Mouse (Mus musculus): ENCODE data around the gene Polg2. TPM values are rescaled to one million over a fixed set of nuclear protein-coding genes. Genes with fewer than 3 reads are reported as not detected.
"Not testable (repeated sequence)": the region's sequence is repeated elsewhere in the genome, so short reads cannot be mapped to it uniquely, and the experiment has no call there.

The Polg2 gene
- polyA plus RNA-seq, 1 experiment from 2014 or later = 12.6 TPM

- Histone ChIP-seq H3K27me3 (replicated peaks; ENCODE audit: control insufficient read depth, insufficient read depth, low read length) (no peaks in the 10 kb centered on the region), H3K4me1 (ENCODE audit: control insufficient read depth, insufficient read depth, low read length) (no peaks in the 10 kb centered on the region), H3K9ac (ENCODE audit: low read depth, low read length) (no peak overlapping the region), H3K4me2 (ENCODE audit: low read depth, low read length) (no peak overlapping the region), H3K27ac (ENCODE audit: low read length) (no peak overlapping the region), H3K36me3 (ENCODE audit: control insufficient read depth, insufficient read depth, low read length) (no peaks in the 10 kb centered on the region), H3K9me3 (ENCODE audit: control insufficient read depth, low read length) (no peaks in the 10 kb centered on the region), H3K4me3 (ENCODE audit: low read length) (no peak overlapping the region)
- ATAC-seq = no peak
- 62% methylated on average over 6 of the region's 6 CpGs for WGBS
Measured at GRCm38 (mm10) chr11:106741232-106741631, 38.1 kb downstream of the Polg2 start.

- not testable (repeated sequence) for ATAC-seq; H3K9me3 ChIP-seq (ENCODE audit: control insufficient read depth, low read length); H3K27ac ChIP-seq (ENCODE audit: low read length); H3K36me3 ChIP-seq (ENCODE audit: control insufficient read depth, insufficient read depth, low read length); H3K4me1 ChIP-seq (ENCODE audit: control insufficient read depth, insufficient read depth, low read length); H3K27me3 ChIP-seq (replicated peaks; ENCODE audit: control insufficient read depth, insufficient read depth, low read length); H3K4me3 ChIP-seq (ENCODE audit: low read length); H3K9ac ChIP-seq (ENCODE audit: low read depth, low read length); H3K4me2 ChIP-seq (ENCODE audit: low read depth, low read length)
- 94% methylated on average over 7 of the region's 8 CpGs for WGBS
Measured at GRCm38 (mm10) chr11:106740724-106741123, 38.6 kb downstream of the Polg2 start.

- Histone ChIP-seq H3K27me3 (replicated peaks; ENCODE audit: control insufficient read depth, insufficient read depth, low read length) (no peaks in the 10 kb centered on the region), H3K9ac (ENCODE audit: low read depth, low read length) (no peak overlapping the region), H3K4me3 (ENCODE audit: low read length) (no peak overlapping the region), H3K27ac (ENCODE audit: low read length) (no peak overlapping the region), H3K9me3 (ENCODE audit: control insufficient read depth, low read length) (no peaks in the 10 kb centered on the region), H3K4me2 (ENCODE audit: low read depth, low read length) (no peak overlapping the region), H3K36me3 (ENCODE audit: control insufficient read depth, insufficient read depth, low read length) (no peaks in the 10 kb centered on the region), H3K4me1 (ENCODE audit: control insufficient read depth, insufficient read depth, low read length) (no peaks in the 10 kb centered on the region)
- WGBS = 94% methylated on average over 2 of the region's 2 CpGs
- ATAC-seq = no peak
Measured at GRCm38 (mm10) chr11:106739116-106739515, 40.2 kb downstream of the Polg2 start.

- Histone ChIP-seq H3K4me3 (ENCODE audit: low read length) (no peak overlapping the region), H3K27ac (ENCODE audit: low read length) (0 out of 2 replicates have a peak overlapping the region, but pooled peaks have one; percentile 31), H3K4me1 (ENCODE audit: control insufficient read depth, insufficient read depth, low read length) (no peaks in the 10 kb centered on the region), H3K27me3 (replicated peaks; ENCODE audit: control insufficient read depth, insufficient read depth, low read length) (no peaks in the 10 kb centered on the region), H3K36me3 (ENCODE audit: control insufficient read depth, insufficient read depth, low read length) (no peaks in the 10 kb centered on the region), H3K9ac (ENCODE audit: low read depth, low read length) (no peak overlapping the region), H3K9me3 (ENCODE audit: control insufficient read depth, low read length) (no peaks in the 10 kb centered on the region), H3K4me2 (ENCODE audit: low read depth, low read length) (no peak overlapping the region)
- 38% methylated on average over 12 of the region's 12 CpGs for WGBS
- peak; percentile 60; the same call in 1 of the 2 replicates for ATAC-seq
Measured at GRCm38 (mm10) chr11:106737178-106737621, 42.1 kb downstream of the Polg2 start.

GRCm38 (mm10) chr11:106736614-106737013, 42.7 kb downstream of the Polg2 start:
- no peaks in the 10 kb centered on the region for H3K4me1 ChIP-seq (ENCODE audit: control insufficient read depth, insufficient read depth, low read length)
- no peaks in the 10 kb centered on the region for H3K36me3 ChIP-seq (ENCODE audit: control insufficient read depth, insufficient read depth, low read length)
- WGBS = 67% methylated on average over 3 of the region's 3 CpGs
- no peaks in the 10 kb centered on the region for H3K27me3 ChIP-seq (replicated peaks; ENCODE audit: control insufficient read depth, insufficient read depth, low read length)
- H3K4me2 ChIP-seq (ENCODE audit: low read depth, low read length) = no peak overlapping the region
- H3K9me3 ChIP-seq (ENCODE audit: control insufficient read depth, low read length) = no peaks in the 10 kb centered on the region
- H3K27ac ChIP-seq (ENCODE audit: low read length) = 0 out of 2 replicates have a peak overlapping the region, but pooled peaks have one; percentile 31
- ATAC-seq = no peak
- H3K4me3 ChIP-seq (ENCODE audit: low read length) = no peak overlapping the region
- H3K9ac ChIP-seq (ENCODE audit: low read depth, low read length) = no peak overlapping the region

GRCm38 (mm10) chr11:106730714-106731113, 48.6 kb downstream of the Polg2 start:
- Histone ChIP-seq H3K4me3 (ENCODE audit: low read length) (no peak overlapping the region), H3K27ac (ENCODE audit: low read length) (peak overlapping the region; percentile 33; the same call in 1 of the 2 replicates)
- peak; percentile 64 for ATAC-seq

GRCm38 (mm10) chr11:106729656-106730055, 49.7 kb downstream of the Polg2 start:
- WGBS = 96% methylated on average over 1 of the region's 1 CpGs
- Histone ChIP-seq H3K4me2 (ENCODE audit: low read depth, low read length) (no peak overlapping the region), H3K9ac (ENCODE audit: low read depth, low read length) (no peak overlapping the region), H3K27me3 (replicated peaks; ENCODE audit: control insufficient read depth, insufficient read depth, low read length) (no peaks in the 10 kb centered on the region), H3K36me3 (ENCODE audit: control insufficient read depth, insufficient read depth, low read length) (no peaks in the 10 kb centered on the region), H3K4me3 (ENCODE audit: low read length) (no peak overlapping the region), H3K4me1 (ENCODE audit: control insufficient read depth, insufficient read depth, low read length) (peaks cover 13% of the 10 kb centered on the region), H3K27ac (ENCODE audit: low read length) (no peak overlapping the region), H3K9me3 (ENCODE audit: control insufficient read depth, low read length) (no peaks in the 10 kb centered on the region)
- ATAC-seq = no peak

More at GRCm38 (mm10) chr11:106730714-106731113, 48.6 kb downstream of the Polg2 start:
- no peak overlapping the region for H3K4me2 ChIP-seq (ENCODE audit: low read depth, low read length)
- WGBS = 24% methylated on average over 4 of the region's 4 CpGs
- H3K27me3 ChIP-seq (replicated peaks; ENCODE audit: control insufficient read depth, insufficient read depth, low read length) = no peaks in the 10 kb centered on the region
- H3K36me3 ChIP-seq (ENCODE audit: control insufficient read depth, insufficient read depth, low read length) = no peaks in the 10 kb centered on the region
- no peaks in the 10 kb centered on the region for H3K9me3 ChIP-seq (ENCODE audit: control insufficient read depth, low read length)
- H3K4me1 ChIP-seq (ENCODE audit: control insufficient read depth, insufficient read depth, low read length) = peaks cover 13% of the 10 kb centered on the region
- no peak overlapping the region for H3K9ac ChIP-seq (ENCODE audit: low read depth, low read length)

GRCm38 (mm10) chr11:106728402-106729366, 50.7 kb downstream of the Polg2 start:
- H3K36me3 ChIP-seq (ENCODE audit: control insufficient read depth, insufficient read depth, low read length) = no peaks in the 10 kb centered on the region
- H3K4me3 ChIP-seq (ENCODE audit: low read length) = no peak overlapping the region
- H3K9ac ChIP-seq (ENCODE audit: low read depth, low read length) = no peak overlapping the region
- ATAC-seq = no peak
- no peak overlapping the region for H3K27ac ChIP-seq (ENCODE audit: low read length)
- H3K27me3 ChIP-seq (replicated peaks; ENCODE audit: control insufficient read depth, insufficient read depth, low read length) = no peaks in the 10 kb centered on the region
- peaks cover 16% of the 10 kb centered on the region for H3K4me1 ChIP-seq (ENCODE audit: control insufficient read depth, insufficient read depth, low read length)
- H3K9me3 ChIP-seq (ENCODE audit: control insufficient read depth, low read length) = no peaks in the 10 kb centered on the region
- 72% methylated on average over 10 of the region's 10 CpGs for WGBS
- no peak overlapping the region for H3K4me2 ChIP-seq (ENCODE audit: low read depth, low read length)

GRCm38 (mm10) chr11:106727967-106728366, 51.4 kb downstream of the Polg2 start:
- no peak for ATAC-seq
- H3K27me3 ChIP-seq (replicated peaks; ENCODE audit: control insufficient read depth, insufficient read depth, low read length) = no peaks in the 10 kb centered on the region
- H3K9ac ChIP-seq (ENCODE audit: low read depth, low read length) = no peak overlapping the region
- H3K4me1 ChIP-seq (ENCODE audit: control insufficient read depth, insufficient read depth, low read length) = peaks cover 20% of the 10 kb centered on the region
- H3K4me2 ChIP-seq (ENCODE audit: low read depth, low read length) = no peak overlapping the region
- 61% methylated on average over 5 of the region's 5 CpGs for WGBS
- no peaks in the 10 kb centered on the region for H3K36me3 ChIP-seq (ENCODE audit: control insufficient read depth, insufficient read depth, low read length)
- no peak overlapping the region for H3K4me3 ChIP-seq (ENCODE audit: low read length)
- H3K27ac ChIP-seq (ENCODE audit: low read length) = no peak overlapping the region
- H3K9me3 ChIP-seq (ENCODE audit: control insufficient read depth, low read length) = no peaks in the 10 kb centered on the region

All from intestine, embryonic 16.5 days (tissue).